Mouse (Mus musculus) kidney, embryonic 15.5 days (tissue): ENCODE results near the gene Nhsl1. TPM values are rescaled to one million over a fixed set of nuclear protein-coding genes. Genes with fewer than 3 reads are reported as not detected.

ENCODE experiments used
- ATAC-seq: fragments of 200-750 bp; cut with Nextera tagmentation; replicated peaks from 2 replicates; pipeline ENCODE4 v1.8.0; 2017; ENCODE audit warnings: moderate TSS enrichment; ENCODE audit not compliant: low FRiP score
- H3K27ac ChIP-seq: fragments of 300-500 bp; sonication (generic); 2 replicates; pipeline ENCODE4 v1.5.1; 2015; ENCODE audit warnings: mild to moderate bottlenecking, inconsistent platforms
- H3K27me3 ChIP-seq: fragments of 300-500 bp; sonication (generic); 2 replicates; pipeline ENCODE4 v1.6.1; 2015; ENCODE audit warnings: inconsistent platforms
- H3K36me3 ChIP-seq: fragments of 300-500 bp; sonication (generic); 2 replicates; pipeline ENCODE4 v1.6.1; 2015; ENCODE audit warnings: inconsistent platforms
- H3K4me1 ChIP-seq: fragments of 300-500 bp; sonication (generic); 2 replicates; pipeline ENCODE4 v1.6.1; 2015; ENCODE audit warnings: inconsistent platforms
- H3K4me2 ChIP-seq: fragments of 300-500 bp; sonication (generic); 2 replicates; pipeline ENCODE4 v1.6.1; 2015; ENCODE audit warnings: moderate library complexity, mild to moderate bottlenecking, inconsistent platforms
- H3K4me3 ChIP-seq: fragments of 300-500 bp; sonication (generic); replicated peaks from 2 replicates; pipeline ENCODE4 v1.5.1; 2015; ENCODE audit warnings: mild to moderate bottlenecking, inconsistent platforms
- H3K9ac ChIP-seq: fragments of 300-500 bp; sonication (generic); 2 replicates; pipeline ENCODE4 v1.6.1; 2015; ENCODE audit warnings: mild to moderate bottlenecking, inconsistent platforms
- H3K9me3 ChIP-seq: fragments of 300-500 bp; sonication (generic); replicated peaks from 2 replicates; pipeline ENCODE4 v1.6.1; 2016; ENCODE audit warnings: inconsistent platforms
- WGBS: fragments of 180-500 bp; shearing (Covaris S2); methylation state at CpG from one replicate; pipeline ENCODE4 v1.1.7; 2015; ENCODE audit warnings: mixed read lengths; 5-methylcytosine and 5-hydroxymethylcytosine counted together
- polyA plus RNA-seq: library from polyadenylated mRNA; unstranded; fragments of >200 nt; fragmentation: Nextera tagmentation; extraction: Ambion mirVana; gene quantifications from 2 replicates; pipeline ENCODE4 v1.2.1, GENCODE M21; 2015

Nhsl1 gene
- polyA plus RNA-seq, 1 experiment from 2014 or later, result 9.5 TPM

GRCm38 (mm10) chr10:18453380-18453779 is 134.6 kb downstream of the Nhsl1 start:
- 31% methylated on average over 4 of the region's 4 CpGs for WGBS
- H3K9ac ChIP-seq, result no peak overlapping the region
- peaks cover 16% of the 10 kb centered on the region for H3K4me1 ChIP-seq
- no peak overlapping the region for H3K4me2 ChIP-seq
- H3K27me3 ChIP-seq, result no peaks in the 10 kb centered on the region
- H3K36me3 ChIP-seq, result no peaks in the 10 kb centered on the region
- no peak overlapping the region for H3K27ac ChIP-seq
- H3K4me3 ChIP-seq, result no peak overlapping the region
- peak; percentile 77 for ATAC-seq
- H3K9me3 ChIP-seq, result no peaks in the 10 kb centered on the region

DNA sequence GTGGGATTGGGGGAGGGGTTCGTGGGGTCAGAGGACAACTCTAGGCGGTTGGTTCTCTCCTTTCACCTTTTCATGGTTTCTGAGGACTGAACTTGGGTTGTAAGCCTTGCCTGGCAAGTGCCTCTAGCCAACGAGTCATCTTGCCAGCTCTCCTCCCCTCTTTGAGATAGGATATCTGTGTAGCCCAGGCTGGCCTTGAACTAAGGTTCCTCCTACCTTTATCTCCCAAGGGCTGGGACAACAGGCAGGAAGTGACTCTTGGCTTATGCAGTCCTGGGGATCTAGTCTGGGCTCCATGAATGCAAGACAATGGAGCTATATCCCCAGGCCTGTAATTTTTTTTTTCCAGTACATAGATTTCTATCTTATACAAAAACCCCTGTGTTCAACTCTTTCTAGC is 135.4 kb downstream of the Nhsl1 start:
- Histone ChIP-seq H3K9me3 (no peaks in the 10 kb centered on the region), H3K36me3 (no peaks in the 10 kb centered on the region), H3K27me3 (no peaks in the 10 kb centered on the region), H3K9ac (no peak overlapping the region), H3K4me1 (peaks cover 16% of the 10 kb centered on the region), H3K4me3 (no peak overlapping the region), H3K4me2 (no peak overlapping the region), H3K27ac (no peak overlapping the region)
- 75% methylated on average over 3 of the region's 3 CpGs for WGBS
- no peak for ATAC-seq

- H3K4me1 ChIP-seq, result peaks cover 16% of the 10 kb centered on the region
- no peak overlapping the region for H3K9ac ChIP-seq
- H3K27me3 ChIP-seq, result no peaks in the 10 kb centered on the region
- 87% methylated on average over 10 of the region's 10 CpGs for WGBS
- 0 out of 2 replicates have a peak overlapping the region, but pooled peaks have one; percentile 10 for H3K27ac ChIP-seq
- no peak overlapping the region for H3K4me3 ChIP-seq
- H3K9me3 ChIP-seq, result no peaks in the 10 kb centered on the region
- no peaks in the 10 kb centered on the region for H3K36me3 ChIP-seq
- H3K4me2 ChIP-seq, result no peak overlapping the region
- peak; percentile 66; the same call in 1 of the 2 replicates for ATAC-seq
Measured at GRCm38 (mm10) chr10:18455301-18455920, 136.6 kb downstream of the Nhsl1 start.

GRCm38 (mm10) chr10:18457808-18458475 is 139.2 kb downstream of the Nhsl1 start:
- no peak for ATAC-seq
- no peak overlapping the region for H3K4me2 ChIP-seq
- peaks cover 23% of the 10 kb centered on the region for H3K4me1 ChIP-seq
- H3K27me3 ChIP-seq, result no peaks in the 10 kb centered on the region
- no peak overlapping the region for H3K27ac ChIP-seq
- no peaks in the 10 kb centered on the region for H3K36me3 ChIP-seq
- 67% methylated on average over 8 of the region's 8 CpGs for WGBS
- no peak overlapping the region for H3K4me3 ChIP-seq
- no peaks in the 10 kb centered on the region for H3K9me3 ChIP-seq
- no peak overlapping the region for H3K9ac ChIP-seq

DNA sequence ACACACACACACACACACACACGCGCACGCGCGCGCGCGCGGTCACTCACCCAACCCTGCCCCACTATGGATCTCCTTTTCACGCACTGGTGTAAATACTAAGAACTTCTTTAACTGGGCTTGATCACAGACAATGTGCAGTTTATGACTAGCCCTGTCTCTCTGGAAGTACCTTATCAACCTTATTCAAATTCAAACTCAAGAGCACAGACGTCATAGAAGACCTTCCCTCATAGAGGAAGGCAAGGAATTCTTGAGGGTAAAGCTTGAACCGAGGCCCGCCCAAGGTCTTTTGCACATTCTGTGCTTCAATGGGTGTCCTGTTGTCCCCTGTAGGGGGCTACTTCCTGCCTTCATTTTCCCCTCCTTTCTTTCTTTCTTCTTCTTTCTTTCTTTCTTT is 142.6 kb downstream of the Nhsl1 start:
- no peak overlapping the region for H3K9ac ChIP-seq
- H3K27me3 ChIP-seq, result no peaks in the 10 kb centered on the region
- peaks cover 16% of the 10 kb centered on the region for H3K4me1 ChIP-seq
- 91% methylated on average over 13 of the region's 13 CpGs for WGBS
- H3K4me2 ChIP-seq, result no peak overlapping the region
- no peaks in the 10 kb centered on the region for H3K36me3 ChIP-seq
- H3K9me3 ChIP-seq, result no peaks in the 10 kb centered on the region
- no peak overlapping the region for H3K4me3 ChIP-seq
- no peak overlapping the region for H3K27ac ChIP-seq
- no peak for ATAC-seq

- H3K27me3 ChIP-seq, result no peaks in the 10 kb centered on the region
- H3K4me1 ChIP-seq, result peaks cover 18% of the 10 kb centered on the region
- H3K9ac ChIP-seq, result no peak overlapping the region
- H3K36me3 ChIP-seq, result no peaks in the 10 kb centered on the region
- WGBS, result 71% methylated on average over 23 of the region's 23 CpGs
- ATAC-seq, result peak; percentile 63; the same call in 1 of the 2 replicates
- peak overlapping the region; percentile 41; the same call in 1 of the 2 replicates for H3K27ac ChIP-seq
- no peaks in the 10 kb centered on the region for H3K9me3 ChIP-seq
- H3K4me3 ChIP-seq, result no peak overlapping the region
- H3K4me2 ChIP-seq, result peak overlapping the region; percentile 39
Measured at GRCm38 (mm10) chr10:18463071-18463841, 144.5 kb downstream of the Nhsl1 start.

DNA sequence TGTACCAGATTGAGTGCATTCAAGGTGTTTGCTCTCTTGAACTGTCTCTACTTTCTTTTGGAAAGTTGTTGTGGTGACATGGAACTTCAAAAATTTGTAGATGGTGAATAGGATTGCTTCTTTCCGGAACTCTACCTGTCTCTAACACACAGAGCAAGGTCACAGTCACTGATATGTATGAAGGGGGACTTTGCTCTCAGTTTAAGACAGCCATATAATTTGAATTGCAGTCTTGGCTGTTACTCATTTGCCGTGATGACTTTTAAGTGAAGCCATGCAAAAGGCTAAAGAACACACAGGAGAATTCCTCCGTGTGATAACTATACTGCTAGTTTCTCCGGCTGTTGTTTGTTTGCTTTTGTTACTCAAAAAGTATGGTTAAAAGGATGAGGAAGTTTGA is 149.6 kb downstream of the Nhsl1 start:
- Histone ChIP-seq H3K4me1 (peaks cover 39% of the 10 kb centered on the region), H3K4me2 (0 out of 2 replicates have a peak overlapping the region, but pooled peaks have one; percentile 61), H3K4me3 (no peak overlapping the region), H3K9ac (no peak overlapping the region), H3K9me3 (no peaks in the 10 kb centered on the region), H3K27ac (peak overlapping the region; percentile 87), H3K27me3 (no peaks in the 10 kb centered on the region), H3K36me3 (peaks cover 6% of the 10 kb centered on the region)
- ATAC-seq, result no peak
- 34% methylated on average over 4 of the region's 4 CpGs for WGBS

DNA sequence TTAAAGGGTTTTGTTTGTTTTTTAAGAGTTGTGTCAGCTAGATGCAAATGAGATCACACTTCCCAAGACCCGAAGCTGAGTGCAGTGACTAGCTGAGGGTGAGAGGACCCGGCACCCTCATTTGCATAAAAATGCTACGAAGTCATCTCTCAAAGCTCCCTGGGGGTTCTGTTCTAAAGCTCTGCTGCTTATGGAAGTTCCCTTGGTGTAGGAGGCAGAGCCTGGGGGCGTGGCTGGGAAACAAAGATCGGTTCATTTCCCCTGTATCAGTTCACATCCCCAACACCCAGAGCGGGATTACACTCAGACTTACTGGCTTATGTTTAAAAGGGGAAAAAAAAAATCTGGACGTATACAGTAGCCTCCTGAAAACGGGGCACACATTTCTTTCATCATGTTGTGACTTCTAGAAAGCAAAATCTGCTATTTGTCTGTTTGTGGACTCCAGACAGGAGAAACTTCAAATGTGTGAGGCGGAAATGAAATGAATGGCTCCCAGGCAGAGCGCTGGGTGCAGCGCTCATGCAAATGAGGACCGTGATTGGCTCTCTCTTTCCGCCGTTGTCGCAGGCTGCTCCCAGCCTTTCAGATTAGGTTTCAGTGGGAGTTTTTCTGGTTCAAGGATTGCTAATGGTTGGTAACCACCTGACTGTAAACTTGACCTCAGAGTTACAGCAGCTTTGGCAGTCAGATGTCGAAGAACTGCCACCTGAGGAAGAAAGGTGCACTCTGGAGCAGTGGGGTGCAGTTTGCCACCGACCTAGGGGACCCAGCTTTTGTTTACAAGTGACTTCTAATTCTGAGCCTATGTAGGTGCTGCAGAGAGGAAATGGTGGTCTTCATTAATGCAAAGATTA is 150.7 kb downstream of the Nhsl1 start:
- Histone ChIP-seq H3K9ac (peak overlapping the region; percentile 1; the same call in 1 of the 2 replicates), H3K4me3 (peak overlapping the region; percentile 29), H3K27me3 (no peaks in the 10 kb centered on the region), H3K36me3 (peaks cover 11% of the 10 kb centered on the region), H3K4me1 (peaks cover 35% of the 10 kb centered on the region), H3K4me2 (peak overlapping the region; percentile 61), H3K9me3 (no peaks in the 10 kb centered on the region), H3K27ac (peak overlapping the region; percentile 87)
- 4% methylated on average over 17 of the region's 17 CpGs for WGBS
- peak; percentile 92 for ATAC-seq

GRCm38 (mm10) chr10:18470351-18471060 is 151.7 kb downstream of the Nhsl1 start:
- H3K4me1 ChIP-seq, result peaks cover 35% of the 10 kb centered on the region
- peak overlapping the region; percentile 61 for H3K4me2 ChIP-seq
- 24% methylated on average over 20 of the region's 20 CpGs for WGBS
- H3K27ac ChIP-seq, result peak overlapping the region; percentile 75
- H3K27me3 ChIP-seq, result no peaks in the 10 kb centered on the region
- ATAC-seq, result no peak
- H3K9ac ChIP-seq, result peak overlapping the region; percentile 23; the same call in 1 of the 2 replicates
- H3K4me3 ChIP-seq, result peak overlapping the region; percentile 29
- peaks cover 11% of the 10 kb centered on the region for H3K36me3 ChIP-seq
- H3K9me3 ChIP-seq, result no peaks in the 10 kb centered on the region

- peak overlapping the region; percentile 61; the same call in 1 of the 2 replicates for H3K4me2 ChIP-seq
- 71% methylated on average over 5 of the region's 5 CpGs for WGBS
Measured at GRCm38 (mm10) chr10:18471648-18472047, 152.9 kb downstream of the Nhsl1 start.

GRCm38 (mm10) chr10:18475126-18475525 is 156.3 kb downstream of the Nhsl1 start:
- Histone ChIP-seq H3K27me3 (no peaks in the 10 kb centered on the region), H3K4me2 (no peak overlapping the region), H3K9me3 (no peaks in the 10 kb centered on the region), H3K4me1 (peaks cover 16% of the 10 kb centered on the region), H3K27ac (no peak overlapping the region), H3K9ac (no peak overlapping the region), H3K4me3 (no peak overlapping the region), H3K36me3 (peaks cover 11% of the 10 kb centered on the region)
- WGBS, result 69% methylated on average over 6 of the region's 6 CpGs
- no peak for ATAC-seq

More at GRCm38 (mm10) chr10:18471648-18472047, 152.9 kb downstream of the Nhsl1 start:
- H3K36me3 ChIP-seq, result peaks cover 11% of the 10 kb centered on the region
- no peaks in the 10 kb centered on the region for H3K9me3 ChIP-seq
- H3K4me3 ChIP-seq, result no peak overlapping the region
- H3K27me3 ChIP-seq, result no peaks in the 10 kb centered on the region
- H3K27ac ChIP-seq, result no peak overlapping the region
- ATAC-seq, result no peak
- H3K9ac ChIP-seq, result no peak overlapping the region
- peaks cover 35% of the 10 kb centered on the region for H3K4me1 ChIP-seq
